Mouse (Mus musculus): ENCODE results near the gene Ncapg2. TPM values are rescaled to one million over a fixed set of nuclear protein-coding genes. Genes with fewer than 3 reads are reported as not detected.

Ncapg2 gene
- total RNA-seq, 2 experiments from 2014 or later: 68.9 to 139 TPM

DNA sequence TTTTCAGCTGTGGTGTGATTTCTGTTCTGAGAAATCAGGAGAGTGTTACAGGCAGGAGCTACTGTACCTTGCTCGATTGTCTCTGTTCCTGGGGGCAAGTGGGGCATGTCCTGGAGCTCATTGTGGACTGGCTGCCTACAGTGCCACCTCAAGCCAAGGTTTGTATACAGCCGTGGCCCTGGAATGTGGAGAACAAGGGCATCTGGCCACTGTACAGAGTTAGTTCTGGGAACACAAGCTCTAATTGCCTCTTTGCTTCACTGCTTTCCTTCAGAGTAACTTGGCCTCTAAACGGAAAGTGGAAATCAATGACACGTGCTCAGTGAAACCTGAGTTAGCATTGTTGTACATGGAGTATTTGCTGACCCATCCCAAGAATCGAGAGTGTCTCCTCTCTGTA is 33.4 kb downstream of the Ncapg2 start:
- ATAC-seq (replicated peaks; ENCODE audit: poor library complexity): no peak

DNA sequence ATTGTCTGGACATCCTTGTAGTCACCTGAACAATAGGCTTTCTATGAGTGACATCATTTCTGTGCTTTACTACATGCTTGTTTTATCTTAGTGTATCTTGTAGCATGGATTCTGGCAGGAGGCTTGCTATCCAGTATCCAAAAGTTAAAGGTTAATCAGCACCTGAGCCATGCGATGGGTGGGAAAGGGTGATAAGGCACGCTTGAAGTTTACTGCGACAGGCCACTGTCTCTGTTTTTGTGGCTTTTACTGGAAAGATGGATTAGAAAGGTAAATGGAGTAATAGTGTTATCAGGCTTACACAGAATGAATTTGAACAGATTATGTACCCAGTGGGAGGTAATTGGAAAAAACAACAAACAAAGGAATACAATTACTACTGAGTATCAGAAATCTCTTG is 37.0 kb downstream of the Ncapg2 start:
- ATAC-seq (replicated peaks; ENCODE audit: poor library complexity): peak; percentile 75

DNA sequence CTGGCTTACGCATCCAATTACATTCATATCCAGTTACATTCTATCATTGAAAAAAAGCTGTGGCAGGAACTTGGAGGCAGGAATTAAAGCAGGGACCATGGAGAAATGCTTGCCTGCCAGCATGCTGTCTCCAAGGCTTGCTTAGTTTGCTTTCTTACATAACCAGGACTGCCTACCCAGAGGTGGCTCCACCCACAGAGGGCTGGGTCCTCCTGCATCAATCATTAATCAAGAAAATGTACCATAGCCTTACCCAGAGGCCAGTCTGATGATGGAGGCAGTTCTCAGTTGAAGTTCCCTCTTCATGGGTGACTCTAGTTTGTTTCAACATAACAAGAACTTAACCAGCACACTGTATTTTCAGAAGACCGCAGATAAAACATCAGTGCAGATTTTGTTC is 44.3 kb downstream of the Ncapg2 start:
- ATAC-seq (replicated peaks; ENCODE audit: poor library complexity): peak; percentile 44; the same call in 1 of the 2 replicates

DNA sequence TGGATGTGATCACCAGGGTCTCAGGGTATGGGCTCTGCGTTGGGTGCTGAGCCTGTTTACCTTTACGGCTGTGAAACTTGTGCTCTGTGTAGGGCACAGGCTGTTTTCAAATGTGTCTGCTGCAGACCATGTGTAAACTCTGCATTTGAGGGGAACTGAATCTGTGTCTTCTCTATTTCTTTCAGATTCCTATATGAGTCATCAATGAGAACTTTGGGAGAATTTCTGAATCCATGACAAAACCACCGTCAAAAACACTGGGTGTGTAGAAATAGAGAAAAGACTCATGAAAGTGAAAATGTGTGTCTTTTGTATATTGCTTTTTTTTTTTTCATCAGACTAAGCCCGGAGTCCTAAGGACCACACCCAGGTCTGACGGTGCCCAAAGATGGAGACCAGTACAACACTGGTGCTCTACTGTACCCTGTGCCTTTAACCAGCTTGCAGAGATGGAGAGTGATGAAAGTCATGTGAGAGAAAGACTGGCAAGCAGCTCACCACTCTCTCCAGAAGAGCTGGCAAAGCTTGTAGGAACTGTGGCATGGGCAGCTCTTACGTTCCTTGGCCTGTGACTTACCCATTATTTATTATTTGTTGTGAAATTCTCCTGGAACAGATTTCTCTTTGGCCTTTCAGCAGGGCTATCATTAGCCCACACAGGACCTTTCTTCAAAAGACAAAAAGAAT is 55.3 kb downstream of the Ncapg2 start:
- no peak for ATAC-seq (replicated peaks; ENCODE audit: poor library complexity)

DNA sequence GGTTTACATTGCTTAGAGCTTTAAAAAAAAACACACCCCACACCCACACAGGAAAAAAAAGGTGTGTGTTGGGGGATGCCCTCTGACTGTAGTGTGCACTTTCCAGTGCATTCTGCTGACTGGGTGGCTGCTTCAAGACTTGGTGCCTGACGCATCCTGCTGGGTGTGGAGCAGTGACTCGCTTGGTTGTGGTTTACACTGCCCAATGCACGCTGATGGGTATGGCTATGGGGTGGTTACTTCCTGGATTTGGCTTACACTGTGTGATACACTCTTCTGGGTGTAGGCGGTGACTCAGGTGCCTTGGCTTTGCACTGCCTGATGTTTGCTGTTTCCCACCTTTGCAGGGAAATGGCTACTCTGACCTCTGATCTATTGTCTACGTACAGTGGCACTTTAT is 61.8 kb downstream of the Ncapg2 start:
- peak; percentile 54 for ATAC-seq (replicated peaks; ENCODE audit: poor library complexity)

DNA sequence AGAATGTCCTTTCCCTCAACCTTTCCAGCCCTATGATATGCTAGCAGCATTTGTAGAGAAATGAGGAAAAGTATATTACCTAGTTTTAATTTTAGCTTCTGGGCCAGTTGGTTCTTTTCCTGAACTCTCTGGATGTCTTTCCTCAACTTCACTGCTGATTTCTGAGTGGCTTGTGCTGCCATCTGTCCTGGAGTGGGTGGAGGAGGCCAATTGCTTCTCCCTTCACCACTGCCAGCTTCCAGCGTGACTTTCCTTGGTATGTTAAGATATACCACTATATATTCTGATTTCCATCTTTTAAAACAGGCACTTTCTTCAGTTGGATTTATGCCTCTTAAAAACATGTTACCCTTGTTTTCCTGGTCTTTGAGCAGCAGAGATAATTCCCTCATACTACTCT is 63.1 kb downstream of the Ncapg2 start:
- no peak for ATAC-seq (replicated peaks; ENCODE audit: poor library complexity)

DNA sequence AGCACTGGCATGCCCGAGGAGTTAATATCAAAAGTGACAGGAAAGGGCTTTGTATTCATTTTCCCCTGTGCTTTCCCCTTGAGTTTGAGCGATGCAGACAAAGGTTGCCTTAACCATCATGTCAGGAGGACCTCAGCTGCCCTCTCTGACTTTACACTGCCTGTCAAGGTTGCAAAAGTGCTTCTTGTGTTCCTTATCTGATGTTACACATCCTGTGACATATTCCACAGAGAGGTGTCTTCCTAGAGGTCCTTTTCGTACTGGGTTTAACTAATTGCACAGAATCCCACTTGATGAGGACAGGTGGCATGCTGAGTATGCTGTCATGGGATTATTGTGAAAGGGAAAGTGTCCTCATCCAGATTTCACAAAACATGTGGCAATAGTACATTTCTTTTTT is 63.9 kb downstream of the Ncapg2 start:
- ATAC-seq (replicated peaks; ENCODE audit: poor library complexity): peak; percentile 65

DNA sequence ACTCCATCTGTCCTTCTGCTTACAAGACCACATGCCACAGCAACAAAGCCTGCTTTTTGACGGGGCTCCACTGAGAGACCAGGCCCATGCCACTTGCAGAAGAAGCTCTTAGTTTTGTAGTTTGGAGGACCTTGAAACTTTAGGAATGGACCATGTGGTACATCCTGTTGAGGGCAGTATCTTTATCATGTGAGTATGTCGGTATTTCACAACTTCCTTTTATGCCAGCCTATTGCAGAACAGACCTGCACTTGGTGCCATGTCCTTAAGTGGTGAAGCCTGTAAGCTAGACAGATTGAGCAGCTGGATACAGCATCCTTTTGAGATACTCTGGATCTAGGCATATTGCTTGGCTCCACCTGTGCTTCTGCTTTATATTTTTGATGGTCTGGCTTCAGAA is 68.1 kb downstream of the Ncapg2 start:
- ATAC-seq (replicated peaks; ENCODE audit: poor library complexity): peak; percentile 79

DNA sequence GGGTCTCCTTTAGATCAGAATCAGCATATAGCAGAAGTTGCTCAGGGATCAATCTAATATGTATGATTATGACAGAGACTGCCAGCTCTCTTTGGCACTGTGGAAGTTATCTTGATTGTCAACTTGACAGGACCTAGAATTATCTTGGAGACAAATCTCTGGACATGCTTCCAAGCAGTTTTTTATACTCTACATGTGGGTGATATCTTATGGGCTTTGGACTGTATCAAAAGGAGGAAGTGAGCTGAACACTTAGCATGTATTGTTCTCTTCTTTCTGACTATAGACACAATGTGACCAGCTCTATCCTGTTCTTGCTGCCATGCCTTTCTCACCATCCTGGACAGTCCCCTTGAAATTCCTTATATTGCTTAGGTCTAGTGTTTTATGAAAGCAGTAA is 68.6 kb downstream of the Ncapg2 start:
- no peak for ATAC-seq (replicated peaks; ENCODE audit: poor library complexity)

DNA sequence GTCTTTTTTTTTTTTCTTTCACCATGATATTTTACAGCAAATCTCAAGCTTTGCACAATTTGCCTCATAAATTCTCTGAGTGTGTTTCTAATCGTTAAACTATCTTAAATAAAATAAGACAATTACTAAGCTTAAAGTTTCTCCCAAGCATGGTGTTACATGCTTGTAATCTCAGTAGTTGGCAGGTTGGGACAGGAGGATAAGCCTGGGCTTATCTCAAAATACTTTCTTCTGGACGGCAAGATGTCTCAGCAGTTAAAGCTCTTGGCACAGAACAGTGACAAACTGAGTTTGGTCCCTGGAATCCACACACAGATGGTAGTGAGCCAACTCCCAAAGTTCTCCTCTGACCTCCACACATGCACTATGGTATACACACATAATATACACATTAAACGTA is 69.5 kb downstream of the Ncapg2 start:
- ATAC-seq (replicated peaks; ENCODE audit: poor library complexity): no peak

DNA sequence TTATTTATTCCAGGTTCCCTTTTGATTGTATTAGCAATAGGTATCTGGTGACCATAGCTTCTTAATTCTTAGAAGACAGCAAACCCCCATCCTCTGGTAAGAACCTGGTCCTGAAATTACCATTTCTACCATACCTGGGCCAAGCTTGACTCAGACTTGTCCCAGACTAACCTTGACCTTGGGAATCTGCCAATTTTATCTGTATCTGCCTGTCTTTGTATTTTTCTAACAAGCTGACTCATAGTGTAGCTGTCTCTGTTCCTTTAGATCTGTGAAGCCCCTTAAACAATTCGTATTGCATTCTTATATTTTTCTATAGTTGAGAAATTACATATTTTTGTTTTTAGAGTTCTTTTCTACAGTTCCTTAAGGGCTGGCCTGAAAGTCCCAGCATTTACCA is 73.6 kb downstream of the Ncapg2 start:
- ATAC-seq (replicated peaks; ENCODE audit: poor library complexity): no peak

DNA sequence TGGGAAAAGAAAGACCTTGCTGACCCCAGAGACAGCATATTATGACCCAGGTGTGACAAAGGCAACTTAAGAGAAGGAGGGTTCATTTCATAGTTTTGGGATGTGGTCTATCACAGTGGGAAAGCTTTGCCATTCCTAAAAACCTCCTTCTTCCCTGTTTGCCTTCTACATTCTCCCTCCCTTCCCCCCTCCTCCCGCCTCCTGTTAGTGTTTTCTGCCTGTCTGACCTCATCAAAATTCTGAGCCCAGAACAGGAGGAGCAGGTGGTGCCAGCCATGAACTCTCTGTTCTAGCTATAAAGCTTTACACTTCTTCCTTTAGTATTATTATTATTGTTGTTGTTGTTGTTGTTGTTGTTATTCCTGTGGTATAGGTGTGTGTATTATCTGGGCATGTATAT is 76.7 kb downstream of the Ncapg2 start:
- ATAC-seq (replicated peaks; ENCODE audit: poor library complexity): no peak

DNA sequence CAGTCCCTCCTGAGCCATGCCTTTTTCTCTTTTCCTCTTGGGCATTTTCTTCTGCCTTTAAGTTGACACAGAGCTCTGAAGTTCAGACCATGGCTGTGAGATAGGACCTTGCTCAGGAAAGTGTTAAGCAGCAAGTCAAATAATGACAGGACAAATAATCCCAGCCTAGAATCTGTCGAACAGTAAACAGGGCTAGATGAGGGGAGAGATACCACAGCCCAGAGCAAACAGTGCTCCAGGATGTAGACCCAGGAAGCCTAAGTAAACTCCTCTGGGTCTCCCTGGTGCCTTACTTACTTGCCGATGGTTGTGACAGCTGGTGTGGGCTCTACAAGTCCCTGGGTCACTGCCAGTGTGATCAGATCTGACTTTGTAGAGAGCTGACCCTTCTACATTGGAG is 78.4 kb downstream of the Ncapg2 start:
- ATAC-seq (replicated peaks; ENCODE audit: poor library complexity): no peak

DNA sequence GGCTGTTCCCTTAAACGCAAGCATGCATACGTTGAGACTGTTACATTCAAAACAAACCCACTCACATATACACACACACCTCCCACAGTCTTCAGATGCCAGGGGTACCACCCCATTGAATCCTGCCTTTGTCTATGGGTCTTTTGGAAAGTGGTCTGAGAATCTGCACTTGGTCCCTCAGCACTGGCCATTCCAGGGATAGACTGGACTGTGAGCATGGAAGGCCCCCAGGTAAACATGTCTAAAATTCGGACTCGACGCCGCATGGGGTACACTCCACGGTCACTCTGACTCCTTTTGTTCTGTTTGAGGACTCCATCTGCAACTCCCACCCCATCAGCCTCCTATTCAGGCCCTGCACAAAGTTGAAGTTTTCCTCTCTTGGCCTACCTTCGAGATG is 79.8 kb downstream of the Ncapg2 start:
- 0 out of 2 replicates have a peak, but pooled peaks have one; percentile 1 for ATAC-seq (replicated peaks; ENCODE audit: poor library complexity)

DNA sequence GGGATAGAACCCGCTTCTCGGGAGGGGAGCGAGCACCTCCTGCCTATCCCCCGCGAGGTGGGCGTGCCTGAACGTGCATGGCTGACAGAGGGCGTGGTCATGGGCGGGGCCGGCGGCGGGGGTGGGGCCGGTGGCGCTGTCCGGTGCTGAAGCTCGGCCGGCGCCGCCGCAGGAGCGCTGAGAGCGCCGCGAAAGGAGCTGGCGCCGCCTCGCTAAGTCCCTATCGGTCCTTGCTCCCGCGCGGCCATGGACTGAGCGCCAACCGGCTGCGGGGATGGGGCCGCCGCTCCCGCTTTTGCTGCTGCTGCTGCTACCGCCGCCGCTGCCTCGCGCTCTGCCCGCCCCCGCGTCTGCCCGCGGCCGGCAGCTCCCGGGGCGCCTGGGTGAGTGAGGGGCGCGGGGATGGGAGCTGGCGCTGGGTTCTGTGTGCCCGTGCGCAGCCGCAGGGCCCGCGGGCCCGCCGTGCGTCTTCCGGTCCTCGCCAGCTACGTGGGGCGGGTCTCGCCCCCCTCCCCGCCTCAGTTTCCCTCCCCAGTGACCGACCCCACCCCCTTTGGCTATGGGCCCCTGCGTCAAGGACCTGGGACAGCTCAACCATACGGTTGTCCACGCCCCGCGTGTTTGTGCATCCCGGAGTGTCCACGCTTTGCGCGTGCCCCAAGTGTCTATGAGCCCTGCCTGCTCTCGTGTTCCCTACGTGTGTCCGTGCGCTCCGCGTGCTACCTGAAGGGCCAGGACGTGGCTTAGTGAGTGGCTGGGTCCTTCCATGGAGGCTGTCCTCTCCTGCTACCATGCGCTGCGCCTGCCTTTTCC is 80.6 kb downstream of the Ncapg2 start, which contains the start of gene Ptprn2:
TSS of gene Ptprn2 (plus strand) at position 130 of the 813 bp plus-strand sequence.
- peak; percentile 92 for ATAC-seq (replicated peaks; ENCODE audit: poor library complexity)

DNA sequence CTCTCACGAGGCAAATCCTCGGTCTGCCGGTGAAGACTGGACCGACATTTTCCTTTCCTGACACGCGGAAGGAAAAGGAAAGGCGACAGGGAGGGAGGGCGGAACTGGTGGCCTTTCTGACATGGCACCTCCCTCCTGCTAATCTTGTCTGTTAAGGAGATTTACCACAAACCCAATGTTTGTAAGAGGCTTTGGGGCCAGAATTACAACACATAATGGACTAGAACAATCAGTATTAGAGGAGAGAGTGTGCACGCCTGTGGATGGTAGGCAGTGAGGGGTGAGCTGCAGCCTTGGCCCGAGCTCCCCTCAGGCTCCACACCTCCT is 81.2 kb downstream of the Ncapg2 start:
- ATAC-seq (replicated peaks; ENCODE audit: poor library complexity): 0 out of 2 replicates have a peak, but pooled peaks have one; percentile 5

DNA sequence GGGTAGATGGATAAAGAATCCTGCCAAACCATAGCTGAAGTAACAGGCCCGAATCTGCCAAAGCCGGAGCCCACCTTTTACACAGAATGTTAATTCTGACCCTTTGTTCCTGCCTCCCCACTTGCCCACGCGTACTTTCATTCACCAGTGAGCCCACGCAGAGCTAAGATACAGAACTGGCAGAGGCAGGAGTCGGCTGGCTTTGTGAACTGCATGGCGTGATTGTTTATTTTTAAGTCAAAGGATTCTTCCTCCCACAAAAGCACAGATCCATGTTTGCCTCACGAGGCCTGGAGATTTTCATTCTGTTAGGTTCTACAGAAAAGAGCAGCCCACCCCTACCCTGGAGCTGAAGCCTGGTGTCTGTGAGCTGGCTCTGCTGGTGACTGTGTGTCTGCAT is 83.6 kb downstream of the Ncapg2 start:
- ATAC-seq (replicated peaks; ENCODE audit: poor library complexity): no peak

DNA sequence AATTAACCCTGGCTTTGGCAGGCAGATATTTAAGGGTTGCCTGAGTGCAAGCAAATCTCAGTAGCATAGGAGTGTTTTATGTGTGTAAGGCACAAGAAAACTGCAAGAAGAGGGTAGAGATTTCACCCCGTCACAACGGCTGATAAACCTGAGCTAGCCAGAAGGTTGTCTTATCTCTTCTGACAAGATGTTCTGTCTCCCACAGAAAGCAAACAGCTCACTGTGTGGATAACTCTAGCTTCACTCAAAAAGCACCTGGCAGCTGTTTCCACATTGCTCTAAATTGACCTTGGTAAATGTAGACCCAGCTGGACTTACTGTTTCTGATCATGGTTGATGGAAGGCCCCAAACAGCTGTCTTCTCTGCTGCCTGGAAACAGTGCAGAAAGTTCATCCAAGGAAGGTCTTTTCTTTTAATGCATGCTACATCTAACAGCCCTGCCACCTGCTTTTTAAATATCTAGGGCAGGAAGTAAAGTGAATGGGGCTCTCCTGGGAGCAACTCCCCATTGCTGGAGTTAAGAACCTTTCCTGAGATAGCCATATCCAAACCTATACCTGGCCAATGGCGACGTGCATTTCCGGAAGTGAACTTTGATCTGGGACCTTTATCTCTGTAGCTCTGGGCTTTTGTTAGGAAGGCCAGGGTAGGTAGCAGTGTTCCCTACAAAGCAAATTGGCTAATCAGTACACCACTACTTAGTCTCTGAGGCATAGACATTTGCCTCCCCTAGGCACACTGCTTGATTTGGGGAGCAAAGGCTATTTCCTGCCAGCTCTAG is 85.6 kb downstream of the Ncapg2 start:
- ATAC-seq (replicated peaks; ENCODE audit: poor library complexity): 0 out of 2 replicates have a peak, but pooled peaks have one; percentile 5

DNA sequence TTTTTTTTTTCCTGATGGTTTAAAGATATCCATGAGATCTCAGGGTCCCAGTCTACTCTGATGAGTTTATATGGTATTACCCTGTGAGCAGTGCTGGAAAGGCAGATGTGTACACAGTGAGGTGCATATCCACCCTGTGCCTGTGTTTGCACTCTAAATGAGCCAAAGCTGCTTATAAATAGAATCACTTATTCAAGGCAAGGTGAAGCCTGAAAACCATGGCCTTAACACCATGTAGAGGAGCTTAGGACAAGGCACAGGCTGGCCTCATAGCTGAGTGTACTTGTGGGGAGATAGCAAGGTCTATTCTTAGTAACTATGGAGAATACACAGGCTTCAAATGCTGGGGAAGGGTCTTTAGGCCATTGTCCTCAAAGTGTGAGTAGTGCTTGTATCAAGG is 93.5 kb downstream of the Ncapg2 start:
- no peak for ATAC-seq (replicated peaks; ENCODE audit: poor library complexity)

DNA sequence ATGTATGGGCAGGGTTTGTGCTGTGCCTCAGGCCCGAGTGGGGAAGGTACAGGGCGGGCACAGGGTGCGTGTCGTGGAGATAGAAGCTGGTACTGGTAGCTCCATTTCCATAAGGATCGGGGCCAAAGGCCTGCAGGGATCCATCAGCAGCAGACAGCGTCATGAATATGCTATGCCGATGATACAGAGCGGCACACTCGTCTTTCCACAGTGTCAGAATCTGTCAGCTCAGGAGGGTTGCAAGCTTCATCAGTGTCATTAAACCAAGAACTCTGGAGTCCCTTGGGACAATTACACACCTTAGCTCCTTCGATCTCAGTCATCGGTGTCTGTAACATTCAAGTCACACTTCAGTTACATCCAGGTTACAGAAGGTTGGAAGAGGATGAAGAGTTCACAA is 95.5 kb downstream of the Ncapg2 start:
- ATAC-seq (replicated peaks; ENCODE audit: poor library complexity): no peak

DNA sequence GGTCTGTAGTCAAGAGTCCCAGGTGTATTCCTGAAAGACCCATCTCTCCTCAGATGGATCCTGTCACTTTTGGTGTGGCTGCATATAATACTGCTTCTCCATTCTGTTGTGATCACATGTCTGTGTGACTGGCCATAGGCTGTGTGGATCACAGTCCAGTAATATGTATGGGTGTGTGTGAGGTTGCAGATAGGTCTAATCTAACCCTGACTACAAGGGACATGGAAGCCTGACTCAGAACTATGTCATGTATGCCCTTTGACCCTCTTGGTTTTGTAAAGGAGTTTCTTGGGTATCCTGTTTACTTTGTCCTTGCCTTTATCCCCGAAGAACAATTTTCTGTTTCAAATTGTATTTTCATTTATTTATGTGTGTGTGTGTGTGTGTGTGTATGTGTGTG is 107.3 kb downstream of the Ncapg2 start:
- no peak for ATAC-seq (replicated peaks; ENCODE audit: poor library complexity)
